Mouse (Mus musculus): ENCODE results near the gene Ralgapa2.

- TF ChIP-seq CTCF (IDR thresholded peaks at IDR 0.05; ENCODE audit: borderline replicate concordance, insufficient read depth, low read length) (no peak), POLR2A (IDR thresholded peaks at IDR 0.05; ENCODE audit: low read depth, low read length) (no peak)
Observed at GRCm38 (mm10) chr2:146323528-146323927, 188.6 kb downstream of the Ralgapa2 start.
